Mouse (Mus musculus) thymus, adult 2 months (tissue): ENCODE data around the gene Cdk5.

ENCODE experiments used
- CTCF ChIP-seq: fragments of 200-500 bp; IDR thresholded peaks from 2 replicates; pipeline ENCODE4 v1.5.1; 2012; ENCODE audit warnings: mild to moderate bottlenecking, control low read depth, low read length, moderate library complexity, borderline replicate concordance; ENCODE audit not compliant: control insufficient read depth, poor library complexity, insufficient read depth; ENCODE audit errors: extremely low read depth
- POLR2A ChIP-seq: fragments of 200-500 bp; IDR thresholded peaks from 2 replicates; pipeline ENCODE4 v1.6.1; 2012; ENCODE audit warnings: mild to moderate bottlenecking, low read length, control low read depth, moderate library complexity; ENCODE audit not compliant: control insufficient read depth, poor library complexity, insufficient read depth; ENCODE audit errors: extremely low read depth

- TF ChIP-seq POLR2A (no peak), CTCF (no peak)
These were observed 20.6 kb upstream of the Cdk5 start for GRCm38 (mm10) chr5:24443927-24444326.
